Mouse (Mus musculus): ENCODE data around the gene Erich2.

Erich2 gene

DNA sequence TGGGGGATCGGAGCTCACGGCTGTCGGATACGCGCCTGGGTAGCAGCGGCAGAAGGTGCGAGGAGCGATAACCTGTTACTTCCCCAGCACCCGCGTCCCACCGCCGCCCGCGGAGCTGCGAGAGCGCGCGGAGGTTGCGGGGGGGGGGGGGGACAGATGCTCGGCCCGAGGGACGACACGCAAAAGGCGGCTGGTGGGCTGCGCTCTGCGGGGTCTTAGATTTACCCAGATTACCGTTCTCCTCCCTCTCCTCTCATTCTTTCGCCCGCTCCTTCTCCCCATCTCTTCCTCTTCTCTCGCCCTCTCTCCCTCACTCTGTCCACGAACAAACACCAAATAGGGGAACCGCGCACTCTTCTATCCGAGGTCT lies 54.0 kb downstream of the Erich2 start:
- no peak for DNase-seq (ENCODE audit: low spot score)

DNA sequence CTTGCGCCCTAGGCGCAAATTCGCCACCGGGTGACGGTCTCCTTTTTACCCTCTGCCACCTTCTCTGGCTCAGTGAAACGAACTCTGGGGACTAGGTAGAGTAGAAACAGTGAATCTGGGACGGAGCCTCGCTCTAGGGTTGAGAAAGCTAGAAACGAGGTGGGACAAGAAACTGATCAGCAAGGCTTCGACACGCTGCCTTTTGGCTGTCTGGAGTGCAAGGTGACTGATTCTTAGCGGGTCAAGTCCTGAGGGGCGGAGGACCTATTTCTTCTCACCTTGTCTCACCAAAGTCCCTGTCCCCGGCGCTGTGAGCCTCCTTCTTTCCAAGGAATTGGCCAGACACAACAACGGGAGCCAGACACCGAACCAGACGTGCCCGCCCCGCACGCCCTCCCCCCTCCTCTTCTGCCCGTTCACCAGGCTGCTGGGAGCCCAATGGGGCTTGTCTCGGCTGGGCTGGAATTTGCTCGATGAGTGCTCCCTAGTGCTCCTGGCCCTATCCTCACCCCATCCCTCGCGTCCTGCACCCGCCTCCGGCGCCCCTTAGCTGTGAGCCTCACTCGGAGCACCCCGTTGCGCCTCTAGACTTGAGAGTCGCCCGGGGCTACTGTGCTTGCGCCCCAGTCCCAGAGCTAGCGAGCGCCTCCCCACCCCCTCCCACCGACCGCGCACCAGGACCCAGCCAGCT lies 54.5 kb downstream of the Erich2 start:
- no peak for DNase-seq (ENCODE audit: low spot score)

DNA sequence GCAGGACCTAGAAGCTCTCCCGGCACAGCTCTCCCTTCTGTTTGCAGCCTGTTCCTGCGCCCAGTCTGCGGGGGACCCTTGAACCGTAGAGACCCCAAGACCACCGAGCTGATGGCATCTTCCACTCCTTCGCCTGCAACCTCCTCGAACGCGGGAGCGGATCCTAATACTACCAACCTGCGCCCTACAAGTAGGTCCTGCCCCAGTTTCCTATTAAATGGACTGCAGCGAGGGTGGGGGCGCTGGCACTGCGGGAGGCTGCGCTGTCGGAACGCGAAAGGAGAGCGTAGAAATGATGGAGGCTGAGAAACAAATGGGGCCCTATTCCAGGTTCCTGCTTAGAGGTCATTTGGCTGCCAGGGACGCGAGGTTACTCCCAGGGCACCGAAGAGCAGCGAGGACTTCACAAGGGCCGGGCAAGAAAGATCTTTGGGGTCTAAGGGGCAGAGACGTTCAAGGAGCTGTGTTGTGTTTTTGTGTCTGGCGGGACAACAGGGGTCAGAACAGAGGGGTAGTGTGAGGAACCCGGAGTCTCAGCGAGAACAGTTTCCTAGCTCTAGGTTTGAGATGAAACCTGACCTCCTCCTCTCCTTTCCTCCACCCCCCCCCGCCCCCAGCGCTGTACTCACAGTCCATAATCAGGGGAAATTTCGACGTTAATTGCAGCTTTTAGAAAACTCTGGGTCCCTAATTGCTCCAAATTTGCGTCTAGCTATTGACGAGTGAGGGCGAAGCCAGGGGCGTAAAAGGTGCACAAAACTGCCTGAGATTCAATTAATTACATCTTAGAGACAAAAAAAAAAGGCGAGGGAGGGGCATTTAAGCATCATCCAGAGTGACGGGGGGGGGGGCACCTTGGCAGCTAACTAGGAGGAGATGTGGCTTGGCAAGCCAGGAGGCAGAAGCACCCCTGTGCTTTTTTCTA lies 55.4 kb downstream of the Erich2 start:
- no peak for DNase-seq (ENCODE audit: low spot score)

DNA sequence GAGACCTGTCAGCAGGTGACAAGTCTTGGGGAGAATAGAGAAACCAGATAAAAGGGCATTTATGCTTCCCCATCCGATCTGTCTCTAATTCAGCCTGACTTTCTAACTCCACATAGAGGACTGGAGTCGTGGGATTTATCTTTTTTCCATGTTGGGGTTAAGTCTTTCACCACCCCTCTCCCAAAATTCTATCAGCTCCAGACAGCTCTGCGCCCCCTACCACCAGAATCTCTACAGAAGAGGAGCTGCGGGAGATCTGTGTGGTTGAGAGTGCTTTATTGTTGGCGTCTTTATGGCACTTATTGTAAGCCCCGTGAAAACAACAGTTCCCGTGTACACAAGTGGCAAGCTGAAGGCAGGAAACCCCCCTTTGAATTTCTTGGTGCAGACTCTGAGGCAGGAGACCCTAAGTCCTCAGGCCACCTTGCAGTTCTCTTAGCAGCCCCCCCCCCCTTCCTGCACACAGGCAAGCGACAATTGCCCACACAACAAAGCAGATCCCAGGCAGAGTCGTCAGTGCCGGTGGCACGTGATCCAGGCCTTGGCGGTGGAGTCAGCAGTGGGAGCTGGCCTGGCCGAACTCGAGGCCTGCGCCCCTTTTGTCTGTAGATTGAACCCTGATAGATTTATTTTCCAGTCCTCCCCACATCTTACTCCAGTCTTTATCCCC lies 56.2 kb downstream of the Erich2 start:
- no peak for DNase-seq (ENCODE audit: low spot score)

DNA sequence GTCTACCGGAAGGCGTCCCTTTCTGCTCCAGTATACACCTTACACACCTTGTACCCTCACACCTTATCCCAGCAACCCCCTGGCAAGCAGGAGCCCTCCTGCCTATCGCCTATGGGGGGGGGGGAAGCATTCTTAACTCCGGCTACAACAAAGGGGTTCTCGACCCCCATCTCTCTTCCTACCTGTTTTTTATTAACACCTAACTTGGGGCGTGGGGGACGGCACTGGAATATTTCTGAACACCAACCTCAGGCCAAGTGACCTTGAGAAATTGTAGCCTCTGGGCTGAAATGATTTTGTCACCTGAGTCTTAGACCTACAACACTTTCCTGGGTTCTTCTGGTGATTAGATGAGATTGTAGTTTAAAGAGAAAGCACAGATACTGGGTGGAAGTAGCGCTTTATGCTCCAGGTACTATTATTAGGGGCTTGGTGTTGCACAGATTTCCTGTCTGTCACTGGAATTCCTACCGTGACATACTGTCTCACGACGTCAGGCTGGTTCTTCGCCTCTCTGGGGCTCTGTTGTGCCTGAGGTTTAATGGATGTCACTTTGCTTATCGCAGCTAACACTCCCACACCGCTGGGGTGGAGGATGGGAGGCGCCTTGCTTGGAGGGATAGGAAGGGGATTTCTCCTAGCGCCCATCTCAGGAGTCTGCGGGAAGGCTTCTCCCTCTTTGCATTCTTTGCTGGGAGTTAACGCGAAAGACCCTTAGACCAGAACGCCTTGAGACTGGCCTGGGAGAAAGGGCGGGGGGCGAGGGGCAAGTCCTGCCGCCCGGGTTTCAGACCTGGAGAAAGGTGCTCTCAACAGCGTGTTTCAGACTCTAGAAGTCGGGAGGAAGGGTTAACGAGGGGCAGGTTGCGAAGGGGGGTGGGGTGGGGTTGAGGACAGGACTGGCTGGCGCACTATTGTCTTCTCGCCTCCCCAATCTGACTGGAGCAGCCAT lies 57.3 kb downstream of the Erich2 start:
- DNase-seq (ENCODE audit: low spot score): no peak

DNA sequence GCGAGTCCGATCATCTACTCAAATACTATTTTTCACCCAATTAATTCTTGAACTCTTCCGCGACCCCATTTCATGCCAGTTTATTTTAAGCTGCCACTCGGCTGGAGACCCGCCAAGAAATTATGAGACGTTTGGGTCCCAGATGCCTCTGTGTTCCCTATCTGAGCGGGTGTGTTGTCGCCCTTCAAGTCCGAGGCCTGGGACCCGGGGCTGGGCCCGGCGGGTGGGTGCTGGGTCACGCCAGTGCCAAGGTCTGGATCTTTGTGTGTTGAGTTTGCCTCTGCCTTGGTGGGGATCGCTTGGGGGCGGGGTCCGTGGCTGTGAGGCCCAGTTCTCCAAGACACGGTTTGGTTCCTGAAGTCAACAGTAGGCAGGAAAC lies 58.0 kb downstream of the Erich2 start:
- DNase-seq (ENCODE audit: low spot score): no peak

DNA sequence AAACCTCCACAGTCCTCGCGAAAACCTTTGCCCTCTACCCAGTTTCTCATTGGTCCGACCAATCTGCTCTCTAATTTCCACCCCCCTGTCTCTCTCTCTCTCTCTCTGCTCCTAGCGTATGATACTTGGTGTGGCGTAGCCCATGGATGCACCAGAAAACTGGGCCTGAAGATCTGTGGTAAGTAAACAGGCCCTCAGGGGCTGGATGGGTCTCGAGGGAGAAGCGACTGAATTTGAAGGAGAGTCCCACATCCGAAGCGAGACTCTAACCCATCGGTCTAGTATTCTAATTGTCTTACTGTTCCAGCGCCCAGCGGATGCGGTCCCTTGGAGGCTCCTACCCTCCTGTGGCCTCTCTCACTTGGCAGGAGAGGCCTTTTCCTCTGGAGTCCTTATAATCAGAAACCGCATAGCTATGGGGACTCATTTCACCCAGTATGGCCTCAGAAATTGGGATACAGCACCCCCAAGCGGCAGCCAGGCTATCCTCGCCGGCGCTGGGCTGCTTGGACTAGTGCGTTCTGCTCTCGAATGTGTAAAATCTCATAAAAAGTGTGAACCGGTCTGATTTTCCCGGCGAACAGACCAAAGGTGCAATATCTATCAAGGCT lies 58.6 kb downstream of the Erich2 start:
- no peak for DNase-seq (ENCODE audit: low spot score)

DNA sequence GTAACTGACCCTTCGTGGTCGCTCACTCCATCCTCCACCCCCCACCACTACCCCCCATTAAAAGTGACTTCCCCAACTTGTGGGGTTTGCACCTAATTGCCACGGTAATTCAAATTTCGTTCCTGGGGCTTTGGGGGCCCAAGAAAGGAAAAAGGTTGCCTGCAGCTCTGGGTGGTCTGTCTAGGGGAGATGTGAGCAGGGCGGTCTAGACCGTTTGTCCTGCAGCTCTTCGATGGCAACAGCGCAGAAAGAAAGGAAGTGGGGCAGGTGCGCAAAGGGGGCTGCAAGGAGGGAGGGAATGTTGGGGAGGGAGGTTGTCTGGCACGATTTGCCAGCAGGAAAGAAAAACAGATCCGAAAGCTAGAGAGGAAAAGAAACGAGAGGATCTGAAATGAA lies 59.1 kb downstream of the Erich2 start:
- DNase-seq (ENCODE audit: low spot score): no peak

DNA sequence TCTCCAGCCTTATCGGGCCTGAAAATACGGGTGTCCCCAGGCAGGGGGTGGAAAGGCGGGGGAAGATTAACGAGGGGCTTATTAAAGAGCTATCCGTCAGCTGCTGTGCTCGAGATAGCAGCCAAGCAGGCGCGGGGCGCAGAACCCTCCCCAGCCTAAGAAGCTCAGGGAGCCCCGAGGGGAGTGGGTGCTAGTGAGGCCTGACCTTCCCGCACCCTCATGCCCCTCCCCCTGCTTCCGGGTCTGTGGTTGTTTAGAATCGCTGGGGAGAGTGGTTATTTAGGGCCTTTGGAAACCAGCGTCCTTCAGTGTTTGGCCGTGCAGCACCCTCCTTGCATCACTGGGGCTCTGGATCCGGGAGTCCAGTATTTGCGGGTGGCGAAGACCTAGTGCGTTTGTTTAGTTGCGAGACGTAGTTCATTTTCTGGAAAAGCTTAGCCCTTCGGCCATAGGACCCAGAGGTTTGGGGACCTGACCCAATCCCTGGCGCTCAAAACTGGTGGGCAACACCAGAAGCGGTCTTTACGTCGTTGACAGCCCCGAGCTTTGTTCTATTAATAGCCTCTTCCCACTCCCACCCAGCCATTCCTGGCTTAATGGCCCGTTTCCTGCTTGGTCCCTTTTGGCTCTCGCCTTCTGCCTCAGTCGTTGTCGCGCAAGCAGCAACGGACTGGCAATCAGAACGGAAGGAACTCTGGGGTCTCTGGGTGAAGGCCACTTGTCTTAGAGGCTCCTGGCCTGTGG lies 59.8 kb downstream of the Erich2 start:
- DNase-seq (ENCODE audit: low spot score): no peak

DNA sequence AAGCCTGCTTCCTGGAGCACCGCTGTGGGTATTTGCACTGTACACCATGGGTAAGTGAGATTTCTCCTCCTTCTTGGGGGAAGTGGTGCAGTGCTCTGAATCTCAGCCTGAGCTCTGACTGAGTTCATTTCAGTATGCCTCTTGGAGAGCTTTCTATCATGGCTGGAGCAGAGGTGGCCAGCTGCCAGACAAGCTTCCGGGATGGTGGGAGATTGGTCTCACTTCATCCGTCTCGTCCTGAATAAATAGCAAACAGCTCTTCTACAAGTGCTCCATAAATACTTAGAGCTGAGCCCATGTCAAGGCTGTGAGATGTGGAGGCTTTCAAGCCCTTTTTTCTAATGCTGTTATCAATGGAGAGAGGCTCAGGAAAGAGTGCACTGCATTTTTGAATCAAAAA lies 63.1 kb downstream of the Erich2 start:
- DNase-seq (ENCODE audit: low spot score): no peak

DNA sequence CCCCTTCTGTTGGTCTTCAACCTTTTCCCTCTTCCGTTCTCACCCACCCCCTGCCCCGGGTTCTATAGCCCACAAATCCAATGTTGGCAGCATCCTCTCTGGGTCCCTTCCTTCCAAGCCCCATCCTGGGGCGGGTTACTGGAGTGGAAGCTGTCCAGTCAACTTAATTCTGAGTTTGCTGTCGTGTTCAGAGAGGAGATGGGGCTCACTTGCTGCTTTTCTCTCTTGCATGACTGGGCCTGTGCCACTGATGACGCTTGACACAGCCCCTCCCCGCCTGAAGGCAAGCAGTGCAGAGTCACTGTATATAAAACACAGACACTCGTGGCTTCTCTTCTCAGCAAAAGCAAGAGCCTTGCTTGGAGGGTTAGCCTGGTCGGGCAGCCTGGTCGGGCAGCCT lies 63.6 kb downstream of the Erich2 start:
- DNase-seq (ENCODE audit: low spot score): no peak

DNA sequence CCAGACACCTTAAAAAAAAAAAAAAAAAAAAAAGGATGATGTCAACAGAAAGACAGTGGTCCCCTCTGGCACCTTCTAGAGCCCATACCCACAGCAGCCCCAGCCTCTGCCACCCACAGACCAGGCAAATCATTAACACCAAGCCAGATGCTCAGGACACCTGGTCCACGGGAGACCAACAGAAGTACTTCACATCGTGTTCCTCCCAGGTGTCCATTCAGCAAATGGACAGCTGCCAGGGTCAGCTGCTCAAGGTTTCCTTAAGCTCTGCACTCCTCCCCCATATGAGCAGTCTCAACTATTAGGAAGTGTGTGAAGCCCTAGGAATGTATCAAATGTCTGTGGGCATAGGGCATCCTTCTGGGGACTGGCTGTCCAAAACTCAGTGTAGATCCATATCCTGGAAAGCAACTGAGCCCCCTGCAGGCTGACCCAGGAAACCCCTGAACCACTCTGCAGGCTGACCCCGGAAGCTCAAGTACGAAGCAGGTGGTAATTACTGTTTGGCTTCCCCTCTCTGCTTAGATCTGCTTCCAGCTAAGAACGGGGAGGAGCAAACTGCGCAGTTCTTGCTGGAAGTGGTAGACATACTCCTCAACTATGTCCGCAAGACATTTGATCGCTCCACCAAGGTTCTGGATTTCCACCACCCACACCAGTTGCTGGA lies 65.1 kb downstream of the Erich2 start:
- DNase-seq (ENCODE audit: low spot score): no peak

DNA sequence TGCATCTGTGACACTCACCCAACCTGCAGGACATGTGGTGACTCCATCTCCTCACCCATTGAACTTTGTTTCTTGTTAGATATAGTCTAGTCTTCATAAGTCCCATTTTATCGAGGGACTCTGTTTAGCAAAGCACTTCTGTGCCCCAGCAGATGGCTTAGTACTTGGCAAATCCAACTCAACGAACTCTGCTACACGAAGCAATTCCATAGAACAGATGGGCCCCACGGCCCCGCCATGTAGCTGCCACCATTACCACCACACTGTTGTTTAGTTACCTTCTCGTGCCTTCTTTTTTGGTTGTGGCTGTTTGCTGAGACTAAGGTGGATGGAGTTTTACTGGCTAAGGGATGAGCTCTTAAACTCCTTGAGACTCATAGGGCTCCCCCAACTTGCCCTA lies 79.6 kb downstream of the Erich2 start:
- no peak for DNase-seq (ENCODE audit: low spot score)
